Mouse (Mus musculus) intestine, embryonic 16.5 days (tissue): ENCODE data around the gene Exoc4. TPM values are rescaled to one million over a fixed set of nuclear protein-coding genes. Genes with fewer than 3 reads are reported as not detected.

ENCODE experiments used
- ATAC-seq: fragments of 200-750 bp; cut with Nextera tagmentation; 2 replicates; pipeline ENCODE4 v1.8.0; 2017; ENCODE audit warnings: moderate TSS enrichment, moderate library complexity
- H3K27ac ChIP-seq: fragments of 300-500 bp; sonication (generic); 2 replicates; pipeline ENCODE4 v1.5.1; 2014; ENCODE audit warnings: mild to moderate bottlenecking, low read length
- H3K27me3 ChIP-seq: fragments of 300-500 bp; sonication (generic); replicated peaks from 2 replicates; pipeline ENCODE4 v1.6.1; 2014; ENCODE audit warnings: low read length, control low read depth, mixed read lengths; ENCODE audit not compliant: control insufficient read depth, insufficient read depth
- H3K36me3 ChIP-seq: fragments of 300-500 bp; sonication (generic); 2 replicates; pipeline ENCODE4 v1.6.1; 2014; ENCODE audit warnings: low read length, control low read depth; ENCODE audit not compliant: control insufficient read depth, insufficient read depth
- H3K4me1 ChIP-seq: fragments of 300-500 bp; sonication (generic); 2 replicates; pipeline ENCODE4 v1.6.1; 2014; ENCODE audit warnings: low read length, control low read depth, mixed read lengths; ENCODE audit not compliant: control insufficient read depth, insufficient read depth
- H3K4me2 ChIP-seq: fragments of 300-500 bp; sonication (generic); 2 replicates; pipeline ENCODE4 v1.6.1; 2014; ENCODE audit warnings: low read depth, low read length, control low read depth
- H3K4me3 ChIP-seq: fragments of 300-500 bp; sonication (generic); 2 replicates; pipeline ENCODE4 v1.5.1; 2014; ENCODE audit warnings: mild to moderate bottlenecking, low read length
- H3K9ac ChIP-seq: fragments of 300-500 bp; sonication (generic); 2 replicates; pipeline ENCODE4 v1.6.1; 2014; ENCODE audit warnings: low read depth, low read length
- H3K9me3 ChIP-seq: fragments of 300-500 bp; sonication (generic); 2 replicates; pipeline ENCODE4 v1.6.1; 2016; ENCODE audit warnings: low read length, control low read depth; ENCODE audit not compliant: control insufficient read depth
- WGBS: fragments of 180-500 bp; shearing (Covaris S2); extraction: QIAGEN DNeasy Blood & Tissue Kit; methylation state at CpG from one replicate; pipeline ENCODE4 v1.1.7; 2014; 5-methylcytosine and 5-hydroxymethylcytosine counted together
- polyA plus RNA-seq: library from polyadenylated mRNA; unstranded; fragments of >200 nt; fragmentation: Nextera tagmentation; extraction: Ambion mirVana; gene quantifications from 2 replicates; pipeline ENCODE4 v1.2.1, GENCODE M21; 2015

Exoc4 gene
- polyA plus RNA-seq, 1 experiment from 2014 or later: 24.1 TPM

DNA sequence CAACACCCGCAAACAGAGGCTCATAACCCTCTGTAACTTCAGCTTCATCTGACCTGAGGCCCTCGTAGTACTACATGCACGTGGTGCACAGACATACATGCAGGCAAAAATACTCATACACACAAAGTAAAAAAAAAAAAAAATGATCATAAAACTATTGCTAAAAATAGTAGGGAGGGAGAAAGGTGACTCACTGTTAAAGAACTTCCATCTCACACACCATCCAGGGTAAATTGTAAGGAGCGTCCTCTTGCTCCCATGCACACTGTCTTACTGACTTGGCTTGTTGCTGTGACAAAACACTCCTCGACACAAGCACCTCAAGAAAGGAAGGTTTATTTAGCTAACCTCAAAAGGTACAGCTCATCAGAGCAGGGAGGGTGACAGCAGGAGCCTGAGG is 723.9 kb downstream of the Exoc4 start:
- no peaks in the 10 kb centered on the region for H3K27me3 ChIP-seq
- no peak overlapping the region for H3K4me2 ChIP-seq
- no peaks in the 10 kb centered on the region for H3K36me3 ChIP-seq
- H3K27ac ChIP-seq: no peak overlapping the region
- 83% methylated on average over 5 of the region's 5 CpGs for WGBS
- H3K9me3 ChIP-seq: no peaks in the 10 kb centered on the region
- H3K4me3 ChIP-seq: no peak overlapping the region
- ATAC-seq: no peak
- no peaks in the 10 kb centered on the region for H3K4me1 ChIP-seq
- no peak overlapping the region for H3K9ac ChIP-seq

GRCm38 (mm10) chr6:33976576-33976975 is 727.7 kb downstream of the Exoc4 start:
- 83% methylated on average over 10 of the region's 10 CpGs for WGBS
- Histone ChIP-seq H3K27me3 (no peaks in the 10 kb centered on the region), H3K36me3 (no peaks in the 10 kb centered on the region), H3K4me2 (no peak overlapping the region), H3K4me1 (no peaks in the 10 kb centered on the region), H3K9me3 (no peaks in the 10 kb centered on the region), H3K9ac (no peak overlapping the region), H3K4me3 (no peak overlapping the region), H3K27ac (no peak overlapping the region)
- no peak for ATAC-seq

- Histone ChIP-seq H3K4me2 (no peak overlapping the region), H3K27me3 (no peaks in the 10 kb centered on the region), H3K9ac (no peak overlapping the region), H3K4me3 (no peak overlapping the region), H3K4me1 (no peaks in the 10 kb centered on the region), H3K36me3 (no peaks in the 10 kb centered on the region), H3K9me3 (no peaks in the 10 kb centered on the region), H3K27ac (no peak overlapping the region)
- WGBS: 77% methylated on average over 4 of the region's 4 CpGs
- no peak for ATAC-seq
Observed at GRCm38 (mm10) chr6:33977448-33977847, 728.6 kb downstream of the Exoc4 start.

DNA sequence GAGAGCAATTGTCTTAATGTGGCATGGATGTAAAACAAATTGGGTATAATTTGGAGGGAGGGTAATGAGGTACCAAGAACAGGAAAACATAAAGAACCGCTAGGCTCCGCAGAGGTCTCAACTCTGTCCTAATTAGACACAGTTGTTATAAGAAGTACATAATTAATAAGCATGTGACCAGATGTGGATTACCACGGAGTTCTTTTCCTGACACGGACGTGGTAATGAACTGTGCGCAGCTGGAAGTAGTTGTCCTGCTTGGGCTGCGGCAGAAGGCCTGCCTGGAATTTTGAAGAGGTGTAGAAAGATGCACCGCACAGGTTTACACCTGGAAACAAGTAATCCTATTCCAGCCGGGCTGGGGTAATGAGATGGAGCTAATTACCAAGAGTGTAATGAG is 729.0 kb downstream of the Exoc4 start:
- 81% methylated on average over 9 of the region's 9 CpGs for WGBS
- Histone ChIP-seq H3K4me2 (no peak overlapping the region), H3K27me3 (no peaks in the 10 kb centered on the region), H3K36me3 (no peaks in the 10 kb centered on the region), H3K4me3 (no peak overlapping the region), H3K9me3 (no peaks in the 10 kb centered on the region), H3K9ac (no peak overlapping the region), H3K27ac (no peak overlapping the region), H3K4me1 (no peaks in the 10 kb centered on the region)
- ATAC-seq: no peak

- Histone ChIP-seq H3K4me2 (no peak overlapping the region), H3K27ac (no peak overlapping the region), H3K4me3 (no peak overlapping the region), H3K27me3 (no peaks in the 10 kb centered on the region), H3K36me3 (no peaks in the 10 kb centered on the region), H3K9ac (no peak overlapping the region), H3K9me3 (no peaks in the 10 kb centered on the region), H3K4me1 (no peaks in the 10 kb centered on the region)
- ATAC-seq: no peak
- WGBS: 72% methylated on average over 9 of the region's 9 CpGs
Observed at GRCm38 (mm10) chr6:33982709-33983108, 733.8 kb downstream of the Exoc4 start.

- Histone ChIP-seq H3K27me3 (no peaks in the 10 kb centered on the region), H3K4me3 (no peak overlapping the region), H3K4me1 (no peaks in the 10 kb centered on the region), H3K36me3 (no peaks in the 10 kb centered on the region), H3K27ac (no peak overlapping the region), H3K4me2 (no peak overlapping the region), H3K9ac (no peak overlapping the region), H3K9me3 (no peaks in the 10 kb centered on the region)
- no peak for ATAC-seq
- WGBS: 72% methylated on average over 5 of the region's 5 CpGs
Observed at GRCm38 (mm10) chr6:33987132-33987531, 738.2 kb downstream of the Exoc4 start.

- no peak overlapping the region for H3K4me3 ChIP-seq
- H3K27ac ChIP-seq: no peak overlapping the region
- no peak overlapping the region for H3K9ac ChIP-seq
- no peaks in the 10 kb centered on the region for H3K36me3 ChIP-seq
- H3K4me1 ChIP-seq: no peaks in the 10 kb centered on the region
- no peak overlapping the region for H3K4me2 ChIP-seq
- H3K27me3 ChIP-seq: no peaks in the 10 kb centered on the region
- no peak for ATAC-seq
- 51% methylated on average over 24 of the region's 24 CpGs for WGBS
- no peaks in the 10 kb centered on the region for H3K9me3 ChIP-seq
Observed at GRCm38 (mm10) chr6:33992213-33993034, 743.5 kb downstream of the Exoc4 start.

- no peak overlapping the region for H3K4me2 ChIP-seq
- no peaks in the 10 kb centered on the region for H3K36me3 ChIP-seq
- no peak overlapping the region for H3K4me3 ChIP-seq
- no peaks in the 10 kb centered on the region for H3K4me1 ChIP-seq
- H3K27ac ChIP-seq: no peak overlapping the region
- H3K9me3 ChIP-seq: no peaks in the 10 kb centered on the region
- no peaks in the 10 kb centered on the region for H3K27me3 ChIP-seq
- WGBS: 61% methylated on average over 6 of the region's 6 CpGs
- H3K9ac ChIP-seq: no peak overlapping the region
- no peak for ATAC-seq
Observed at GRCm38 (mm10) chr6:33993842-33994241, 745.0 kb downstream of the Exoc4 start.

- ATAC-seq: no peak
Observed at GRCm38 (mm10) chr6:33998590-33998989, 749.7 kb downstream of the Exoc4 start.

DNA sequence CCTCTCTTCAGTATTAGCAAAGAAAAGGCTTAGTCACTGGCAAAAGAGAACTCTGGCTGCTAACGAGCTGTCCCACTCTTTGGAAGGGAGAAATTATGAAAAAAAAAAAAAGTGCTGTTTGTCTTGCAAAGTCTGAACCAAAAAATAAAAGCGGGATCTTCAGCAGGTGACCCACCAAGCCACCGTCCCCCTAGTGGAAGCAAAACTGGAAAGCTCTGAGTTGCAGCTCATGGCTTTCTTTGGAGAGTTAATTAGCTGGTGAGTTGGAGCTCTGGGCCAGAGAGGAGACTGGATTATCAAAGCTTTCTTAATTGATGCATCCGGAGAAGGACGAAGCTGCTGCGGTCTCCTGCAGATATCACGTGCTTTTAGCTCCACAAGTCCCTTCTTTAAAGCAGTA is 750.6 kb downstream of the Exoc4 start:
- Histone ChIP-seq H3K9me3 (no peaks in the 10 kb centered on the region), H3K9ac (no peak overlapping the region), H3K4me1 (no peaks in the 10 kb centered on the region), H3K27ac (no peak overlapping the region), H3K27me3 (no peaks in the 10 kb centered on the region), H3K4me2 (no peak overlapping the region), H3K4me3 (no peak overlapping the region), H3K36me3 (no peaks in the 10 kb centered on the region)
- WGBS: 40% methylated on average over 7 of the region's 7 CpGs
- no peak for ATAC-seq

More at GRCm38 (mm10) chr6:33998590-33998989, 749.7 kb downstream of the Exoc4 start:
- Histone ChIP-seq H3K9ac (no peak overlapping the region), H3K36me3 (no peaks in the 10 kb centered on the region), H3K4me3 (no peak overlapping the region), H3K9me3 (no peaks in the 10 kb centered on the region), H3K27me3 (no peaks in the 10 kb centered on the region), H3K4me2 (no peak overlapping the region), H3K27ac (no peak overlapping the region), H3K4me1 (no peaks in the 10 kb centered on the region)
- 43% methylated on average over 4 of the region's 4 CpGs for WGBS
